Mouse (Mus musculus): ENCODE data around the gene Slc25a17. TPM values are rescaled to one million over a fixed set of nuclear protein-coding genes. Genes with fewer than 3 reads are reported as not detected.

Slc25a17 gene
- polyA plus RNA-seq, 1 experiment from 2014 or later: 61.8 TPM

GRCm38 (mm10) chr15:81341426-81341825 is 19.2 kb downstream of the Slc25a17 start:
- Histone ChIP-seq H3K4me2 (ENCODE audit: low read depth, low read length) (no peak overlapping the region), H3K4me3 (ENCODE audit: low read length) (no peak overlapping the region), H3K4me1 (ENCODE audit: control insufficient read depth, insufficient read depth, low read length) (no peaks in the 10 kb centered on the region), H3K36me3 (ENCODE audit: control insufficient read depth, insufficient read depth) (peaks cover 17% of the 10 kb centered on the region), H3K9me3 (replicated peaks; ENCODE audit: control insufficient read depth, low read length) (no peaks in the 10 kb centered on the region), H3K9ac (ENCODE audit: low read length) (no peak overlapping the region), H3K27ac (ENCODE audit: low read length) (no peak overlapping the region), H3K27me3 (ENCODE audit: control insufficient read depth, insufficient read depth, low read length) (no peaks in the 10 kb centered on the region)
- ATAC-seq (replicated peaks; ENCODE audit: extremely low read depth, insufficient read depth, low FRiP score): no peak
- WGBS: 90% methylated on average over 2 of the region's 2 CpGs

GRCm38 (mm10) chr15:81339158-81339557 is 21.5 kb downstream of the Slc25a17 start:
- H3K9me3 ChIP-seq (replicated peaks; ENCODE audit: control insufficient read depth, low read length): no peaks in the 10 kb centered on the region
- H3K36me3 ChIP-seq (ENCODE audit: control insufficient read depth, insufficient read depth): peaks cover 28% of the 10 kb centered on the region
- 92% methylated on average over 3 of the region's 3 CpGs for WGBS
- no peak overlapping the region for H3K9ac ChIP-seq (ENCODE audit: low read length)
- no peaks in the 10 kb centered on the region for H3K27me3 ChIP-seq (ENCODE audit: control insufficient read depth, insufficient read depth, low read length)
- no peak overlapping the region for H3K4me2 ChIP-seq (ENCODE audit: low read depth, low read length)
- no peak overlapping the region for H3K4me3 ChIP-seq (ENCODE audit: low read length)
- ATAC-seq (replicated peaks; ENCODE audit: extremely low read depth, insufficient read depth, low FRiP score): no peak
- H3K4me1 ChIP-seq (ENCODE audit: control insufficient read depth, insufficient read depth, low read length): no peaks in the 10 kb centered on the region
- H3K27ac ChIP-seq (ENCODE audit: low read length): no peak overlapping the region

GRCm38 (mm10) chr15:81336466-81336865 is 24.1 kb downstream of the Slc25a17 start:
- Histone ChIP-seq H3K27me3 (ENCODE audit: control insufficient read depth, insufficient read depth, low read length) (no peaks in the 10 kb centered on the region), H3K4me1 (ENCODE audit: control insufficient read depth, insufficient read depth, low read length) (no peaks in the 10 kb centered on the region), H3K9ac (ENCODE audit: low read length) (no peak overlapping the region), H3K4me3 (ENCODE audit: low read length) (no peak overlapping the region), H3K9me3 (replicated peaks; ENCODE audit: control insufficient read depth, low read length) (no peaks in the 10 kb centered on the region), H3K36me3 (ENCODE audit: control insufficient read depth, insufficient read depth) (peaks cover 37% of the 10 kb centered on the region), H3K4me2 (ENCODE audit: low read depth, low read length) (no peak overlapping the region), H3K27ac (ENCODE audit: low read length) (no peak overlapping the region)
- ATAC-seq (replicated peaks; ENCODE audit: extremely low read depth, insufficient read depth, low FRiP score): no peak
- 86% methylated on average over 5 of the region's 5 CpGs for WGBS

- no peak overlapping the region for H3K9ac ChIP-seq (ENCODE audit: low read length)
- no peak overlapping the region for H3K4me2 ChIP-seq (ENCODE audit: low read depth, low read length)
- no peaks in the 10 kb centered on the region for H3K27me3 ChIP-seq (ENCODE audit: control insufficient read depth, insufficient read depth, low read length)
- no peak for ATAC-seq (replicated peaks; ENCODE audit: extremely low read depth, insufficient read depth, low FRiP score)
- H3K4me1 ChIP-seq (ENCODE audit: control insufficient read depth, insufficient read depth, low read length): peaks cover 7% of the 10 kb centered on the region; the same call in 1 of the 2 replicates
- WGBS: 90% methylated on average over 4 of the region's 4 CpGs
- no peak overlapping the region for H3K4me3 ChIP-seq (ENCODE audit: low read length)
- no peaks in the 10 kb centered on the region for H3K9me3 ChIP-seq (replicated peaks; ENCODE audit: control insufficient read depth, low read length)
- peaks cover 40% of the 10 kb centered on the region for H3K36me3 ChIP-seq (ENCODE audit: control insufficient read depth, insufficient read depth)
- H3K27ac ChIP-seq (ENCODE audit: low read length): no peak overlapping the region
These were observed 28.1 kb downstream of the Slc25a17 start for GRCm38 (mm10) chr15:81332517-81332916.

- WGBS: 58% methylated on average over 3 of the region's 3 CpGs
- Histone ChIP-seq H3K4me2 (ENCODE audit: low read depth, low read length) (no peak overlapping the region), H3K4me3 (ENCODE audit: low read length) (no peak overlapping the region), H3K36me3 (ENCODE audit: control insufficient read depth, insufficient read depth) (peaks cover 40% of the 10 kb centered on the region), H3K9ac (ENCODE audit: low read length) (no peak overlapping the region), H3K4me1 (ENCODE audit: control insufficient read depth, insufficient read depth, low read length) (peaks cover 7% of the 10 kb centered on the region; the same call in 1 of the 2 replicates), H3K9me3 (replicated peaks; ENCODE audit: control insufficient read depth, low read length) (no peaks in the 10 kb centered on the region), H3K27ac (ENCODE audit: low read length) (no peak overlapping the region), H3K27me3 (ENCODE audit: control insufficient read depth, insufficient read depth, low read length) (no peaks in the 10 kb centered on the region)
- ATAC-seq (replicated peaks; ENCODE audit: extremely low read depth, insufficient read depth, low FRiP score): no peak
These were observed 29.7 kb downstream of the Slc25a17 start for GRCm38 (mm10) chr15:81330816-81331433.

GRCm38 (mm10) chr15:81329721-81330369 is 30.8 kb downstream of the Slc25a17 start:
- ATAC-seq (replicated peaks; ENCODE audit: extremely low read depth, insufficient read depth, low FRiP score): no peak
- WGBS: 56% methylated on average over 5 of the region's 5 CpGs
- peaks cover 37% of the 10 kb centered on the region for H3K36me3 ChIP-seq (ENCODE audit: control insufficient read depth, insufficient read depth)

GRCm38 (mm10) chr15:81327501-81327900 is 33.1 kb downstream of the Slc25a17 start:
- 94% methylated on average over 7 of the region's 7 CpGs for WGBS
- Histone ChIP-seq H3K4me1 (ENCODE audit: control insufficient read depth, insufficient read depth, low read length) (peaks cover 7% of the 10 kb centered on the region; the same call in 1 of the 2 replicates), H3K27me3 (ENCODE audit: control insufficient read depth, insufficient read depth, low read length) (no peaks in the 10 kb centered on the region), H3K27ac (ENCODE audit: low read length) (no peak overlapping the region), H3K4me2 (ENCODE audit: low read depth, low read length) (no peak overlapping the region), H3K9ac (ENCODE audit: low read length) (no peak overlapping the region), H3K4me3 (ENCODE audit: low read length) (no peak overlapping the region), H3K9me3 (replicated peaks; ENCODE audit: control insufficient read depth, low read length) (no peaks in the 10 kb centered on the region), H3K36me3 (ENCODE audit: control insufficient read depth, insufficient read depth) (peaks cover 31% of the 10 kb centered on the region)
- no peak for ATAC-seq (replicated peaks; ENCODE audit: extremely low read depth, insufficient read depth, low FRiP score)

More at GRCm38 (mm10) chr15:81329721-81330369, 30.8 kb downstream of the Slc25a17 start:
- Histone ChIP-seq H3K9me3 (replicated peaks; ENCODE audit: control insufficient read depth, low read length) (no peaks in the 10 kb centered on the region), H3K4me2 (ENCODE audit: low read depth, low read length) (no peak overlapping the region), H3K9ac (ENCODE audit: low read length) (no peak overlapping the region), H3K4me3 (ENCODE audit: low read length) (no peak overlapping the region), H3K4me1 (ENCODE audit: control insufficient read depth, insufficient read depth, low read length) (peaks cover 7% of the 10 kb centered on the region; the same call in 1 of the 2 replicates), H3K27me3 (ENCODE audit: control insufficient read depth, insufficient read depth, low read length) (no peaks in the 10 kb centered on the region), H3K27ac (ENCODE audit: low read length) (no peak overlapping the region)

- Histone ChIP-seq H3K27ac (ENCODE audit: low read length) (no peak overlapping the region), H3K36me3 (ENCODE audit: control insufficient read depth, insufficient read depth) (peaks cover 52% of the 10 kb centered on the region), H3K9ac (ENCODE audit: low read length) (no peak overlapping the region), H3K9me3 (replicated peaks; ENCODE audit: control insufficient read depth, low read length) (no peaks in the 10 kb centered on the region), H3K4me1 (ENCODE audit: control insufficient read depth, insufficient read depth, low read length) (peaks cover 4% of the 10 kb centered on the region; the same call in 1 of the 2 replicates), H3K4me3 (ENCODE audit: low read length) (no peak overlapping the region), H3K27me3 (ENCODE audit: control insufficient read depth, insufficient read depth, low read length) (no peaks in the 10 kb centered on the region), H3K4me2 (ENCODE audit: low read depth, low read length) (no peak overlapping the region)
- 64% methylated on average over 4 of the region's 4 CpGs for WGBS
- ATAC-seq (replicated peaks; ENCODE audit: extremely low read depth, insufficient read depth, low FRiP score): no peak
These were observed 35.6 kb downstream of the Slc25a17 start for GRCm38 (mm10) chr15:81324979-81325378.

- Histone ChIP-seq H3K4me2 (ENCODE audit: low read depth, low read length) (no peak overlapping the region), H3K9ac (ENCODE audit: low read length) (no peak overlapping the region), H3K4me1 (ENCODE audit: control insufficient read depth, insufficient read depth, low read length) (no peaks in the 10 kb centered on the region), H3K27me3 (ENCODE audit: control insufficient read depth, insufficient read depth, low read length) (no peaks in the 10 kb centered on the region), H3K36me3 (ENCODE audit: control insufficient read depth, insufficient read depth) (peaks cover 52% of the 10 kb centered on the region), H3K4me3 (ENCODE audit: low read length) (no peak overlapping the region), H3K9me3 (replicated peaks; ENCODE audit: control insufficient read depth, low read length) (no peaks in the 10 kb centered on the region; the same call in 1 of the 2 replicates), H3K27ac (ENCODE audit: low read length) (no peak overlapping the region)
- WGBS: 93% methylated on average over 3 of the region's 3 CpGs
- no peak for ATAC-seq (replicated peaks; ENCODE audit: extremely low read depth, insufficient read depth, low FRiP score)
These were observed 40.5 kb downstream of the Slc25a17 start for GRCm38 (mm10) chr15:81320137-81320536.
